Mouse (Mus musculus): ENCODE results near the gene Tbx15. TPM values are rescaled to one million over a fixed set of nuclear protein-coding genes. Genes with fewer than 3 reads are reported as not detected.

Gene Tbx15
- 100 to 1,000 TPM; 116 to 149 TPM for total RNA-seq (2021)
- long read RNA-seq, experiment 1, transcript Tbx15-201 (8 exons, 3,566 nt) = major isoform, 168 of 223 reads
- long read RNA-seq, experiment 1, partial matches to known transcripts = 29 of 223 reads
- long read RNA-seq, experiment 1, other reads (novel, unspliced or antisense) = 26 of 223 reads
- long read RNA-seq, experiment 2, transcript Tbx15-201 (8 exons, 3,566 nt) = major isoform, 200 of 255 reads
- long read RNA-seq, experiment 2, partial matches to known transcripts = 30 of 255 reads
- long read RNA-seq, experiment 2, other reads (novel, unspliced or antisense) = 25 of 255 reads

- intact Hi-C loops (cut with DNase I; ENCODE audit: low total_unique reads) = no loop called here
Observed at GRCm38 (mm10) chr3:99240213-99240720, at the start of gene Tbx15. Gene Tbx15 (plus strand): TSS chr3:99240381.

GRCm38 (mm10) chr3:99193576-99193975, 46.6 kb upstream of the Tbx15 start:
- DNase-seq = no peak
- intact Hi-C loops (cut with DNase I; ENCODE audit: low total_unique reads) = no loop called here

More at GRCm38 (mm10) chr3:99240213-99240720, at the start of gene Tbx15:
- no peak for DNase-seq

GRCm38 (mm10) chr3:99203331-99203730, 36.9 kb upstream of the Tbx15 start:
- DNase-seq = no peak
- intact Hi-C loops (cut with DNase I; ENCODE audit: low total_unique reads) = no loop called here

GRCm38 (mm10) chr3:99208416-99208815, 31.8 kb upstream of the Tbx15 start:
- intact Hi-C loops (cut with DNase I; ENCODE audit: low total_unique reads) = no loop called here
- no peak for DNase-seq

GRCm38 (mm10) chr3:99211105-99211698, 29.0 kb upstream of the Tbx15 start:
- no peak for DNase-seq
- intact Hi-C loops (cut with DNase I; ENCODE audit: low total_unique reads) = no loop called here

GRCm38 (mm10) chr3:99227807-99228206, 12.4 kb upstream of the Tbx15 start:
- intact Hi-C loops (cut with DNase I; ENCODE audit: low total_unique reads) = no loop called here

GRCm38 (mm10) chr3:99233393-99234318, 6.5 kb upstream of the Tbx15 start:
- peak; percentile 48 for DNase-seq
- intact Hi-C loops (cut with DNase I; ENCODE audit: low total_unique reads) = loop anchor here (5.0 to 10.0 kb wide), 2 partner anchors 641 to 704 kb away; no protein-coding TSS in a partner anchor

More at GRCm38 (mm10) chr3:99227807-99228206, 12.4 kb upstream of the Tbx15 start:
- DNase-seq = no peak

GRCm38 (mm10) chr3:99234319-99234869, 5.8 kb upstream of the Tbx15 start:
- DNase-seq = no peak
- intact Hi-C loops (cut with DNase I; ENCODE audit: low total_unique reads) = loop anchor here (5.0 to 10.0 kb wide), 2 partner anchors 640 to 703 kb away; no protein-coding TSS in a partner anchor

GRCm38 (mm10) chr3:99235116-99235803, 4.9 kb upstream of the Tbx15 start:
- intact Hi-C loops (cut with DNase I; ENCODE audit: low total_unique reads) = loop anchor here (10.0 kb wide), 1 partner anchor 640 kb away; no protein-coding TSS in a partner anchor
- no peak for DNase-seq

- DNase-seq = no peak
- intact Hi-C loops (cut with DNase I; ENCODE audit: low total_unique reads) = loop anchor here (10.0 kb wide), 1 partner anchor 639 kb away; no protein-coding TSS in a partner anchor
Observed at GRCm38 (mm10) chr3:99235804-99236755, 4.1 kb upstream of the Tbx15 start.

- intact Hi-C loops (cut with DNase I; ENCODE audit: low total_unique reads) = loop anchor here (10.0 kb wide), 1 partner anchor 636 kb away; no protein-coding TSS in a partner anchor
Observed at GRCm38 (mm10) chr3:99238691-99239090, 1.5 kb upstream of the Tbx15 start.

GRCm38 (mm10) chr3:99239301-99240045, 708 bp upstream of the Tbx15 start:
- DNase-seq = no peak
- intact Hi-C loops (cut with DNase I; ENCODE audit: low total_unique reads) = loop anchor here (10.0 kb wide), 1 partner anchor 635 kb away; no protein-coding TSS in a partner anchor

More at GRCm38 (mm10) chr3:99238691-99239090, 1.5 kb upstream of the Tbx15 start:
- DNase-seq = no peak

GRCm38 (mm10) chr3:99240811-99241738, 894 bp downstream of the Tbx15 start:
- DNase-seq = no peak
- intact Hi-C loops (cut with DNase I; ENCODE audit: low total_unique reads) = no loop called here

- intact Hi-C loops (cut with DNase I; ENCODE audit: low total_unique reads) = no loop called here
- no peak for DNase-seq
Observed at GRCm38 (mm10) chr3:99242481-99242880, 2.3 kb downstream of the Tbx15 start.

GRCm38 (mm10) chr3:99245341-99245740, 5.2 kb downstream of the Tbx15 start:
- intact Hi-C loops (cut with DNase I; ENCODE audit: low total_unique reads) = no loop called here
- no peak for DNase-seq

GRCm38 (mm10) chr3:99246629-99247028, 6.4 kb downstream of the Tbx15 start:
- no peak for DNase-seq
- intact Hi-C loops (cut with DNase I; ENCODE audit: low total_unique reads) = no loop called here

All from gastrocnemius, postnatal 14 days (tissue).